Mouse (Mus musculus): ENCODE data around the gene Ppip5k1.

DNA sequence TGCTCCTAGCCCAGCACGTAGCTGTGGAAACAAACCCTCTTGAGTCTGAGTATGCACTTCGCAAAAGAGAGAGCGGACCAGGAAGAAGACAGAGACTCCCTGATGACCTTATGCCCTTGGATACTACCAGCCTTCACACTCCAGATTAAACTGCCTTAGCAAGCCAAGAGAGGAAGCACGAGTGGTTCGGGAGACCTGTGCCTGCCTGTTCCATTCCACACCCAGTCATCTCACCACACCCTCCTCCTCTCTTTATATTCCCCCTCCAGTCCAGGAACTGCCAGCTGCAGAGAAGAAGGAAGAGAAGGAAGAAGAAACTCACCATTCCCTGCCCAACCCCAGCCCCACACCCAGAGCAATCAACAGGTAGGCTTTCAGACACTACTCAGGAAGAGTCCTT lies 2.3 kb upstream of the Ppip5k1 start, which contains the start of gene Ckmt1:
- TF ChIP-seq TAL1 (IDR thresholded peaks at IDR 0.05; ENCODE audit: low read length), result no peak
- TF ChIP-seq GATA1 (IDR thresholded peaks at IDR 0.05; ENCODE audit: low read length), result no peak
